Mouse (Mus musculus) gastrocnemius, adult 18-20 months (tissue): ENCODE results near the gene 1110059E24Rik. TPM values are rescaled to one million over a fixed set of nuclear protein-coding genes. Genes with fewer than 3 reads are reported as not detected.
"Not testable (repeated sequence)": the region's sequence is repeated elsewhere in the genome, so short reads cannot be mapped to it uniquely, and the experiment has no call there.

Source experiments
- DNase-seq: peaks from one replicate; pipeline ENCODE4 v3.0.0; 2021; ENCODE audit warnings: low spot score
- long read RNA-seq, 2 experiments: library from polyadenylated mRNA; stranded (forward); transcript quantifications; one replicate each; pipeline ENCODE4 v2.0.0; 2021
- total RNA-seq, 2 experiments: library from RNA; stranded (reverse); gene quantifications; 2 replicates each; pipeline ENCODE4 v1.2.3; 2021

1110059E24Rik gene
- total RNA-seq = 1 to 10 TPM; 7.8 to 8.1 TPM
- long read RNA-seq, experiment 1, partial matches to known transcripts = 0 of 7 reads
- long read RNA-seq, experiment 1, other reads (novel, unspliced or antisense) = 0 of 7 reads
- long read RNA-seq, experiment 2, partial matches to known transcripts = 0 of 4 reads
- long read RNA-seq, experiment 2, other reads (novel, unspliced or antisense) = 1 of 4 reads

- DNase-seq = peak; percentile 98
Observed at GRCm38 (mm10) chr19:21652285-21653171, at the start of gene 1110059E24Rik. Gene 1110059E24Rik, minus strand, starts transcription at chr19:21652976.

DNA sequence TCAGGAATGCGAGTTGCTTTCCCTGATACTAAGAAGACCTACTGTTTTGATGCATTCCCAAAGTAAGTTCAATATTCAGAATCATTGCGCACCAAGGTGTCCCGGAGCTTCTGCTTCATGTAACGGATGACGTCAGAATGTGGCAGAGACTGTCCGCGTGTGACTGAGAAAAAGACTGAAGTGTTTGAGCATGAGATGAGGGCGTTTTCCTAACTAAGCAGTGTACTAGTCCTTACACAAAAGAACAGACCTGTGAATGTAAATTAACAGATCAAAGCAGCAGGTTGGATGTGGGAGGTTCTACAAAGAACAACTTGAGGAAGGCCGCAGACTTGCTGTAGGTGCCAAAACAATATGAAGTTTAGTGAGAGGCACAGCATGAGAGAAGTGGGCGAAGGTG, 28.2 kb upstream of the 1110059E24Rik start:
- no peak for DNase-seq

DNA sequence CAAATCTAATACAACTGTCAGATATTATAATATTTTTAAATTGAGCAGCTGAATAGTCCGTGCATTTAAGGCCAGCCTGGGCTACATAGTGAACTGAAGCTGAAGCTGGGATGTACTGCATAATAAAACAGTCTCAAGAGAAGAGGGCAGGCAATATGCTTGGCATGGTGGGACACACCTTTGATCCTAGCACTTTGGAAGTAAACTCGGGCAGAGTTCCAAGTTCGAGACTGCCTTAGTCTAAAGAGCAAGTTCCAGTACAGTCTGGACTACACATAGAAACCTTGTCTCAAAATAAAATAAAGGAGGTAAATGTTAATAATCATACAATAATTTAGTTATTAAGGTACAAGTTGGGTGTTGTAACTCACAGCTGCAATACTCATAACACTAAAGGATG, 27.3 kb upstream of the 1110059E24Rik start:
- DNase-seq = no peak

- DNase-seq = no peak
Observed at GRCm38 (mm10) chr19:21674354-21675096, 21.7 kb upstream of the 1110059E24Rik start.

DNA sequence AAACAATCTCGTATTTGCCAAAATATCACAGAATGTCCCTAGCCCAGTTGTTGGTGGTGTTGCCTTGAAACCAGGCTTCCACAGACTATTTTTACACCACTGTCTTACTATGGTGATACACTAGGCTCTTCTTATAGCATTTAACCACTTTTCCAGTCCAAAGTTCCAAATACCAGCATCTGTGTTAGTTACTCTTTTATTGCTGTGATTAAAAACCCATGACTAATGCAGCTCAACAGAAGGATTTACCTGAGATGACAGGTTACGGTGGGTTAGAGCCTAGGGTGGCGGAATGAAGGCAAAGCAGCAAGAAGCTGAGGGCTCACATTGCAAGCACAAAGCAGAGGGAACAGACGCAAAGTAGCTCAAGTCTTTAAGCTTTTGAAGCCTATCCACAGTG, 16.9 kb upstream of the 1110059E24Rik start:
- no peak for DNase-seq

DNA sequence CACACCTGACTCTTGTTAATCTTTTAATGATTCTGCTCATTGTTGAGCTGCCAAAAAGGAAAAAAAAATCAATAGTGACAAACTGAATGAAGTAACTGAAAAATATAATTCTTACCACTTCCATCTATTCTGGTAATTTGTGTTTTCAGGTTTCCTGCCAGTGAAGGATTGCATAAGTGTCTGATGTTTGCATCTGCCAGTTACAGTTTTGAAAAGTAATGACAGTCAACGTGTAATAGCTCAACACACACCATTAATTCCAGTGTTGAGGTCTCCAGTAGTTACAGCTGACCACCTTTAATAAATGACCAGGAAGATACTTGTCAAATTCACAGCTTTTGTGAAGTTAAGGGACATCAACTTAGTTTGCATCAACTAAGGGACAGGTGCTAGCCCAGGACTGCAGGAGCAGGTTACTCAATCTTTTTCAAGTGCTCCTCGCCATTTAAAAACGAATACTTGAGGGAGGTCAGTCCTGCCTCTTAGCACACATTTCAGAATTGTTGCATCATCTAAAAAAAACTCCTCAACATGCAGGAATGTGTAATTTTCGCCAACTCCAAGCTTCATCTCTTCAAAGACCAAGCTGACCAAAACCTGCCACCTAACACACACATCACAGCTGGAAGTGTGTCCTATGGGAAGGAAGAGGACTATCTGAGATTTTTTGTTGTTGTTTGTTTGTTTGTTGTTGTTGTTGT, 11.1 kb upstream of the 1110059E24Rik start:
- DNase-seq = no peak

DNA sequence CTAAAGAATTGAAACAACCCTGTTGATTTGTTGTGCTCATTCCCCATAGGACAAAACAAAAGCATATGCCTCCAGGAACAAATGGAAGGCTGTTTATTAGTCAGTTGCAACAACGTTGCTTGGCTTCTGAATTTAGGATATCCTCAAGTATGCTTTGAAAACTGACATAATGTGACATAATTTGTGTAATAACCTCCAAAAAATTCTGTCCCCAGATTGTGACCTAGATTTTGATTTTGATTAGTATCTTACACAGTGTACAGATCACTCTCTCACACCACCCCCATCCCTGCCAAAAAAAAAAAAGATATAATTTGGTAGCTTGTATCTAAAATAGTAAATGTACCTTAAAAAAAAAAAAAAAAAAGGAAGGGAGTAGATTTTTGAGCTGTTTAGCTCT, 8.0 kb upstream of the 1110059E24Rik start:
- DNase-seq = no peak

DNA sequence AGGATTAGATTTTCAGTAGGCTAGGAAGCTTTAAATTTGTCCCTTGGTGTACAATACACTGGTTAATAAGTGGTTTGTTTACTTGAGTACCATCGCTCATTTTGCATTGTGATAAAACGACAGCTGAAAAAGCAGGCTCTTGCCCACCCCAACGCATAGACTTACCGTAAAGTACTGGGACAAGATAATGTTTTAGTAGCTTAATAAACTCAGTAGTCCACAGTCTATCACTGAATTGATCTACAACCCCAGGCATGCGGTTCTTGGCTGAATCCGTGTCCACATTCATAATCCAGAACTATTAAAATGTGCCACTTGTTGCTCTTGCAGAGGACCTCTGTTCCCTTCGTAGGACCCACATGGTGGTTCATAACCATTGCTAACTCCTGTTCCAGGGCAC, 2.0 kb upstream of the 1110059E24Rik start:
- DNase-seq = no peak

- DNase-seq = peak; percentile 32
Observed at GRCm38 (mm10) chr19:21653172-21653981, 601 bp upstream of the 1110059E24Rik start, which contains the start of gene Abhd17b. Gene Abhd17b, plus strand, starts transcription at chr19:21653185.

GRCm38 (mm10) chr19:21651664-21652063, 1.1 kb downstream of the 1110059E24Rik start:
- DNase-seq = no peak

DNA sequence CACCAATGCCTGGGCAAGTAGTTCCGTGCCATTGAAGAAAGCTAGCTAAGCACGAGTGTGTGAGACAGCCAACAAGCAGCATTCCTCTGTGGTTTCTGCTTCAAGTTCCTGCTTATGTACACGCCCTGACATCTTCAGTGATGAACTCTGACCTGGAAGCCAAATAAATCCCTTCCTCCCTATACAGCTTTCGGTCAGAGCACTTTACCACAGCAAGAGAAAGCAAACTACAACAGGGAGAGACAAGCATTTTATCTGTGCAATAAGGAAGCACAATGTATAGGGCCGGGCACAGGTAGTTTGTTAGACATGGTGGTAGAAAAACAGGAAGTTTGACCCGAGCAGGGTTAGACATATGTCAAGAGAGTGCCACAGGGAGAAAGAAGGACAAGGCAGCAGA, 6.6 kb downstream of the 1110059E24Rik start:
- DNase-seq = no peak

DNA sequence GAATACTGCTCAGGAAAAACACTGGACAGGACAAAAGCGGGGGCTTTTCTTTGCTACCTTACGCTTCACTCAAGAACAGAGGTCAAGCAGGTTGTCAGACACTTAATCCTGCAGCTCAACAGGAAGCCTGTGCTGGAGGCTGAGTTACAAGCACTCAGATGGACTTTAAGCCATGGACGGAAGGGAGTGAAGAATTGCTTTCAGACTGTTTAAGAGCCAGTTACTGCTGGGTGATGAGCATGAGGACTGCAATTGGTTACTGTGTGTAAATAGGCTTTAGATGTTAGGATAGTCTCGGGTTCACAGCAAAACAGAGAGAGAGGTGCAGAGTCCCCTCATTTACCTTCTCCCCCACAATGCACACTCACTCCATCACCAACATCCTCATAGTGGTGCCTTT, 7.5 kb downstream of the 1110059E24Rik start:
- DNase-seq = no peak

- no peak for DNase-seq
Observed at GRCm38 (mm10) chr19:21643935-21644334, 8.8 kb downstream of the 1110059E24Rik start.

DNA sequence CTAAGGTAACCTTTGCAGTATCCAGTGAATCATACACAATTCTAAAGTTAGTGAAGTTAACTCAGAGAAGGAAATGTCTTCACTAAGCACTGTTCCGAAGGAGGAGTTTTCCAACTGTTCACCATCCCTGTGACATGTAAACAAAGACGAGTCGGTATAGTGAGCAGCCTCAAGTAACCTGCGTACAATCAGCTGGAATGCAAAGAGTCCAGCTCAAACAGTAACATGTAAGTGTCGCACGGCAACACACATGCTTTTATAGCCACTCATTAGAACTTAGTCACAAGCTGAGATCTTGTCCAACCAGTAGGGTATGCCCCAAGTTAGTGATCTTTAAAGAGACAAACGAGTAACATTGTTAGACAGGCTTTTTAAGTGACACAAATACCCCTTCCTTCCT, 15.1 kb downstream of the 1110059E24Rik start:
- DNase-seq = no peak

GRCm38 (mm10) chr19:21636907-21637306, 15.9 kb downstream of the 1110059E24Rik start:
- no peak for DNase-seq

- DNase-seq = no peak
Observed at GRCm38 (mm10) chr19:21635406-21635805, 17.4 kb downstream of the 1110059E24Rik start.

- no peak for DNase-seq
Observed at GRCm38 (mm10) chr19:21630656-21631331, 22.0 kb downstream of the 1110059E24Rik start.

DNA sequence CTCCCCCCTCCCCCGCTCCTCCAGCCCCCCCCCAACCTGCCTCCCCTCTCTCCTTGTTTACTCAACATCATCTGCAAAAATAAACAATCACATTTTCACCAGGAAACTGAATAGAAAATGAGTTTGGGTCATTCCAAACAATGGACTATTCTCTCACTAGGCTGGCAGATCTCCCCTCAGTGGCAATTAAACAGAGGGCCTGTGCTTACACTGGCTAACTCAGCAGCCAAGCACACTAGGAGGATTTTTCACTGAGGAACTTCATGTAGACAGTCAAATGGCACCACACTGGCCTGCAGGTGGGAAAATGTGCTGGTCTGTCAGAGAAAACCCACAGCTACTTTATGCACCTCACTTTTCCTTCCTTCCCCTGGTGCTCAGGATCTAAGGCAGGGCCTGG, 23.3 kb downstream of the 1110059E24Rik start:
- no peak for DNase-seq

DNA sequence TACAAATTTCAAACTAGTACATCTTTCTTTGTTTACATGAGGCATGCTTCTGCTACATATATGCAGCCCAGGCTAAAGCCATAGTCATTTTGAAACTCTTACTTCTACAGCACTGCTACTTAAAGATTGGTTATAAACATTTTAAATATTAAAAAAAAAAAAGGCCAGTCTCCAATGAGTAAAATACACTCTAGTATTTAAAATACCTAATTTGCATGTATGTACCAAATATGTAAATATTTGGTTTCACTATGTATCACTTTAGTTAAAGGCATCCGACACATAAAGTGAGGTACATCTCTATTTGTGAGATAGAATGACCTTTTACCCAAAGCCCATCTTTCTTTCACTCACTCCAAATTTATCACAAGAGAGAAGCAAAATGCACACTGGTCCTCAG, 23.7 kb downstream of the 1110059E24Rik start:
- no peak for DNase-seq

GRCm38 (mm10) chr19:21628440-21628839, 24.3 kb downstream of the 1110059E24Rik start:
- not testable (repeated sequence) for DNase-seq
